Mouse (Mus musculus) hindbrain, embryonic 13.5 days (tissue): Measurements from ENCODE around the gene AI413582. TPM values are rescaled to one million over a fixed set of nuclear protein-coding genes. Genes with fewer than 3 reads are reported as not detected.

ENCODE experiments used
- ATAC-seq: fragments of 200-750 bp; cut with Nextera tagmentation; 2 replicates; pipeline ENCODE4 v1.8.0; 2017; ENCODE audit warnings: moderate TSS enrichment; ENCODE audit not compliant: low FRiP score
- H3K27ac ChIP-seq: fragments of 300-500 bp; sonication (generic); 2 replicates; pipeline ENCODE4 v1.5.1; 2015; ENCODE audit warnings: inconsistent platforms, mild to moderate bottlenecking, moderate library complexity
- H3K27me3 ChIP-seq: fragments of 300-500 bp; sonication (generic); 2 replicates; pipeline ENCODE4 v1.6.1; 2015; ENCODE audit warnings: mild to moderate bottlenecking, inconsistent platforms
- H3K36me3 ChIP-seq: fragments of 300-500 bp; sonication (generic); 2 replicates; pipeline ENCODE4 v1.6.1; 2015; ENCODE audit warnings: mild to moderate bottlenecking, inconsistent platforms
- H3K4me1 ChIP-seq: fragments of 300-500 bp; sonication (generic); replicated peaks from 2 replicates; pipeline ENCODE4 v1.6.1; 2015; ENCODE audit warnings: inconsistent platforms
- H3K4me2 ChIP-seq: fragments of 300-500 bp; sonication (generic); 2 replicates; pipeline ENCODE4 v1.6.1; 2015; ENCODE audit warnings: inconsistent platforms, mild to moderate bottlenecking, moderate library complexity
- H3K4me3 ChIP-seq: fragments of 300-500 bp; sonication (generic); 2 replicates; pipeline ENCODE4 v1.5.1; 2015; ENCODE audit warnings: mild to moderate bottlenecking, inconsistent platforms
- H3K9ac ChIP-seq: fragments of 300-500 bp; sonication (generic); 2 replicates; pipeline ENCODE4 v1.6.1; 2015; ENCODE audit warnings: mild to moderate bottlenecking, inconsistent platforms
- H3K9me3 ChIP-seq: fragments of 300-500 bp; sonication (generic); 2 replicates; pipeline ENCODE4 v1.6.1; 2016; ENCODE audit warnings: inconsistent platforms
- WGBS: fragments of 180-500 bp; shearing (Covaris S2); methylation state at CpG from one replicate; pipeline ENCODE4 v1.1.7; 2015; 5-methylcytosine and 5-hydroxymethylcytosine counted together
- polyA plus RNA-seq: library from polyadenylated mRNA; unstranded; fragments of >200 nt; fragmentation: Nextera tagmentation; extraction: Ambion mirVana; gene quantifications from 2 replicates; pipeline ENCODE4 v1.2.1, GENCODE M21; 2015

AI413582 gene
- polyA plus RNA-seq: 43.5 and 44.8 TPM in 2 replicates

- peaks cover 16% of the 10 kb centered on the region for H3K36me3 ChIP-seq
- H3K9ac ChIP-seq: peak within 1 kb of the TSS; percentile 83
- H3K4me2 ChIP-seq: peak within 1 kb of the TSS; percentile 91
- peak within 1 kb of the TSS; percentile 61 for H3K4me3 ChIP-seq
- peak within 1 kb of the TSS; percentile 76 for H3K27ac ChIP-seq
- H3K27me3 ChIP-seq: no peaks in the 10 kb centered on the region
- H3K9me3 ChIP-seq: no peaks in the 10 kb centered on the region
- peaks cover 41% of the 10 kb centered on the region for H3K4me1 ChIP-seq
- under 1% methylated on average over 58 of the region's 58 CpGs for WGBS
- peak; percentile 96 for ATAC-seq
These were observed at the start of gene AI413582 for GRCm38 (mm10) chr17:27565163-27565941. AI413582 (minus strand) TSS chr17:27565756.

- H3K27me3 ChIP-seq: no peaks in the 10 kb centered on the region
- no peak overlapping the region for H3K4me3 ChIP-seq
- no peak overlapping the region for H3K4me2 ChIP-seq
- WGBS: 77% methylated on average over 4 of the region's 4 CpGs
- peaks cover 50% of the 10 kb centered on the region for H3K4me1 ChIP-seq
- H3K27ac ChIP-seq: no peak overlapping the region
- ATAC-seq: no peak
- 0 out of 2 replicates have a peak overlapping the region, but pooled peaks have one; percentile 29 for H3K9ac ChIP-seq
- H3K9me3 ChIP-seq: no peaks in the 10 kb centered on the region
- H3K36me3 ChIP-seq: peaks cover 22% of the 10 kb centered on the region
These were observed 47.5 kb upstream of the AI413582 start for GRCm38 (mm10) chr17:27613016-27613415.

GRCm38 (mm10) chr17:27611994-27612393, 46.4 kb upstream of the AI413582 start:
- Histone ChIP-seq H3K4me2 (no peak overlapping the region), H3K9ac (no peak overlapping the region; the same call in 1 of the 2 replicates), H3K27me3 (no peaks in the 10 kb centered on the region), H3K4me3 (no peak overlapping the region), H3K36me3 (peaks cover 12% of the 10 kb centered on the region), H3K27ac (no peak overlapping the region), H3K9me3 (no peaks in the 10 kb centered on the region), H3K4me1 (peaks cover 52% of the 10 kb centered on the region)
- ATAC-seq: no peak
- WGBS: 83% methylated on average over 5 of the region's 5 CpGs

GRCm38 (mm10) chr17:27611519-27611884, 45.9 kb upstream of the AI413582 start:
- H3K27me3 ChIP-seq: no peaks in the 10 kb centered on the region
- WGBS: 73% methylated on average over 3 of the region's 3 CpGs
- no peak overlapping the region for H3K4me3 ChIP-seq
- peaks cover 56% of the 10 kb centered on the region for H3K4me1 ChIP-seq
- no peak overlapping the region; the same call in 1 of the 2 replicates for H3K9ac ChIP-seq
- H3K4me2 ChIP-seq: no peak overlapping the region
- ATAC-seq: no peak
- H3K36me3 ChIP-seq: peaks cover 8% of the 10 kb centered on the region
- H3K9me3 ChIP-seq: no peaks in the 10 kb centered on the region
- H3K27ac ChIP-seq: 0 out of 2 replicates have a peak overlapping the region, but pooled peaks have one; percentile 20

GRCm38 (mm10) chr17:27610679-27611518, 45.3 kb upstream of the AI413582 start:
- 76% methylated on average over 10 of the region's 10 CpGs for WGBS
- H3K27ac ChIP-seq: 0 out of 2 replicates have a peak overlapping the region, but pooled peaks have one; percentile 20
- no peak overlapping the region for H3K4me2 ChIP-seq
- H3K27me3 ChIP-seq: no peaks in the 10 kb centered on the region
- H3K4me3 ChIP-seq: no peak overlapping the region
- H3K4me1 ChIP-seq: peaks cover 60% of the 10 kb centered on the region
- no peak overlapping the region for H3K9ac ChIP-seq
- ATAC-seq: no peak
- peaks cover 8% of the 10 kb centered on the region for H3K36me3 ChIP-seq
- no peaks in the 10 kb centered on the region for H3K9me3 ChIP-seq

- no peak for ATAC-seq
- Histone ChIP-seq H3K4me2 (no peak overlapping the region), H3K9me3 (no peaks in the 10 kb centered on the region), H3K27me3 (no peaks in the 10 kb centered on the region), H3K4me1 (peaks cover 66% of the 10 kb centered on the region), H3K4me3 (no peak overlapping the region), H3K9ac (no peak overlapping the region), H3K36me3 (peaks cover 8% of the 10 kb centered on the region), H3K27ac (no peak overlapping the region)
- WGBS: 92% methylated on average over 7 of the region's 7 CpGs
These were observed 44.0 kb upstream of the AI413582 start for GRCm38 (mm10) chr17:27609576-27609975.

- peaks cover 74% of the 10 kb centered on the region for H3K4me1 ChIP-seq
- H3K36me3 ChIP-seq: peaks cover 8% of the 10 kb centered on the region; the same call in 1 of the 2 replicates
- H3K4me3 ChIP-seq: no peak overlapping the region
- no peak for ATAC-seq
- H3K9ac ChIP-seq: peak overlapping the region; percentile 2; the same call in 1 of the 2 replicates
- no peaks in the 10 kb centered on the region for H3K27me3 ChIP-seq
- WGBS: 68% methylated on average over 21 of the region's 21 CpGs
- no peak overlapping the region for H3K4me2 ChIP-seq
- H3K9me3 ChIP-seq: no peaks in the 10 kb centered on the region
- H3K27ac ChIP-seq: peak overlapping the region; percentile 14; the same call in 1 of the 2 replicates
These were observed 38.1 kb upstream of the AI413582 start for GRCm38 (mm10) chr17:27603522-27604234.

GRCm38 (mm10) chr17:27603036-27603435, 37.5 kb upstream of the AI413582 start:
- Histone ChIP-seq H3K27me3 (no peaks in the 10 kb centered on the region), H3K4me2 (no peak overlapping the region), H3K9me3 (no peaks in the 10 kb centered on the region), H3K36me3 (0 out of 2 replicates have a peak, but pooled peaks cover 3% of the 10 kb centered on the region), H3K9ac (0 out of 2 replicates have a peak overlapping the region, but pooled peaks have one; percentile 2), H3K4me1 (peaks cover 76% of the 10 kb centered on the region), H3K4me3 (no peak overlapping the region), H3K27ac (peak overlapping the region; percentile 14; the same call in 1 of the 2 replicates)
- WGBS: 77% methylated on average over 2 of the region's 2 CpGs
- ATAC-seq: no peak

- Histone ChIP-seq H3K27ac (peak overlapping the region; percentile 40; the same call in 1 of the 2 replicates), H3K4me1 (peaks cover 77% of the 10 kb centered on the region), H3K27me3 (no peaks in the 10 kb centered on the region), H3K4me3 (no peak overlapping the region), H3K4me2 (no peak overlapping the region), H3K9me3 (no peaks in the 10 kb centered on the region), H3K36me3 (peaks cover 12% of the 10 kb centered on the region), H3K9ac (no peak overlapping the region)
- WGBS: 64% methylated on average over 5 of the region's 5 CpGs
- ATAC-seq: no peak
These were observed 35.3 kb upstream of the AI413582 start for GRCm38 (mm10) chr17:27600869-27601268.

GRCm38 (mm10) chr17:27600286-27600685, 34.7 kb upstream of the AI413582 start:
- Histone ChIP-seq H3K4me2 (no peak overlapping the region), H3K9me3 (no peaks in the 10 kb centered on the region), H3K9ac (no peak overlapping the region), H3K27ac (no peak overlapping the region), H3K4me1 (peaks cover 73% of the 10 kb centered on the region), H3K27me3 (no peaks in the 10 kb centered on the region), H3K36me3 (peaks cover 17% of the 10 kb centered on the region), H3K4me3 (no peak overlapping the region)
- ATAC-seq: no peak
- 90% methylated on average over 3 of the region's 3 CpGs for WGBS

- Histone ChIP-seq H3K36me3 (peaks cover 47% of the 10 kb centered on the region), H3K9me3 (no peaks in the 10 kb centered on the region), H3K4me2 (no peak overlapping the region), H3K27me3 (no peaks in the 10 kb centered on the region), H3K27ac (no peak overlapping the region), H3K4me3 (no peak overlapping the region), H3K4me1 (peaks cover 38% of the 10 kb centered on the region), H3K9ac (no peak overlapping the region; the same call in 1 of the 2 replicates)
- WGBS: 87% methylated on average over 21 of the region's 21 CpGs
- no peak for ATAC-seq
These were observed 31.0 kb upstream of the AI413582 start for GRCm38 (mm10) chr17:27596376-27597190.
